In the genomic region with DNA sequence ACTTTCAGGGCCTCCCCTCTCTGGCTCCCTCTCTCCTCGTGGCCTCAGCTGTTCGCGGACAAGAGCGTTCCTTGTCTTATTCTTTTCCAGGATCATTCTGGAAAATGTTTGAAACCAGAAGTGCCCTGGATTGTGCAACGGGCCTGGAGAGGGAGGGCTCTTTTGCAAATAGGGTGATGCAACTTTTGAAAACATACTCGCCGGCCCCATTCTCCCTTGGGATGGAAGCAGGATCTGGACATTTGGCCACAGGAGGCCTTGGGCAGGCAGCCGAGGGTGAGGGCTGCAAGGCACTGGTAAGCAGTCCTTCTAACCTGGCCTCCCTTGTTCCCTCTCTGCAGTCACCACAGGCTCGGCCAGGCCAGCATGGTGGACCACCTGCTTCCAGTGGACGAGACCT, we compare ENCODE assay signal across 12 mouse cellular contexts. TPM values are rescaled to one million over a fixed set of nuclear protein-coding genes. Genes with fewer than 3 reads are reported as not detected.
DNase-seq lines count a peak whose midpoint lies in the region; ATAC-seq and TF ChIP-seq lines count a peak whose summit lies in the region.
"Had no signal": no experiment of that assay in that cellular context is flagged by ENCODE, and none has a peak within 500 bp of the region (broad histone marks: within the 10 kb centered on the region; RNA-seq: fewer than 3 reads in every experiment).

No protein-coding gene starts in this region.

- H3K4me1 ChIP-seq in kidney, adult 2 months (ENCODE audit: control insufficient read depth, insufficient read depth, low read length), result peaks cover 67% of the 10 kb centered on the region
- peaks cover 29% of the 10 kb centered on the region for H3K4me1 ChIP-seq in kidney, embryonic 15.5 days
- H3K4me1 ChIP-seq in heart, postnatal 0 days (ENCODE audit: control insufficient read depth, insufficient read depth), result peaks cover 65% of the 10 kb centered on the region
- peaks cover 44% of the 10 kb centered on the region; the same call in 1 of the 2 replicates for H3K4me1 ChIP-seq in lung, postnatal 0 days (ENCODE audit: insufficient read depth, low read depth, low read length)
- H3K4me1 ChIP-seq in midbrain, embryonic 11.5 days (ENCODE audit: control insufficient read depth, insufficient read depth, low read length), result peaks cover 14% of the 10 kb centered on the region

- no peak overlapping the region for H3K9ac ChIP-seq in kidney, embryonic 15.5 days
- H3K9ac ChIP-seq in heart, postnatal 0 days (replicated peaks; ENCODE audit: low read depth, low read length), result no peak overlapping the region
- H3K9ac ChIP-seq in lung, postnatal 0 days (replicated peaks; ENCODE audit: low read depth), result no peak overlapping the region
- H3K9ac ChIP-seq in midbrain, embryonic 11.5 days (ENCODE audit: low read length), result no peak overlapping the region
- H3K9ac ChIP-seq: forebrain, embryonic 13.5 days had no signal

- H3K9me3 ChIP-seq in kidney, embryonic 15.5 days (replicated peaks), result no peaks in the 10 kb centered on the region
- no peaks in the 10 kb centered on the region for H3K9me3 ChIP-seq in heart, postnatal 0 days (replicated peaks; ENCODE audit: control insufficient read depth, low read length)
- H3K9me3 ChIP-seq in lung, postnatal 0 days (ENCODE audit: low read length), result no peaks in the 10 kb centered on the region
- H3K9me3 ChIP-seq in midbrain, embryonic 11.5 days (ENCODE audit: control insufficient read depth, low read length), result no peaks in the 10 kb centered on the region
- H3K9me3 ChIP-seq: forebrain, embryonic 13.5 days had no signal

- no peak for TF ChIP-seq POLR2A in kidney, adult 2 months (IDR thresholded peaks at IDR 0.05; ENCODE audit: low read depth, low read length)

- DNase-seq in kidney, adult 2 months, result peak; percentile 72
- DNase-seq in adrenal gland, adult 2 months, result peak; percentile 86
- DNase-seq in heart, postnatal 0 days (ENCODE audit: low spot score), result peak; percentile 15
- DNase-seq in lung, postnatal 0 days (ENCODE audit: low spot score), result peak; percentile 93
- no peak for DNase-seq in midbrain, embryonic 11.5 days (ENCODE audit: low spot score, missing footprints)
- DNase-seq in frontal cortex, postnatal 10 days (ENCODE audit: low spot score in 2 of 2), result no peak
- DNase-seq: kidney, adult 11 months; thymus, postnatal 36 days had no signal

- no peak for TF ChIP-seq CTCF in kidney, adult 2 months (conservative IDR thresholded peaks at IDR 0.05; ENCODE audit: insufficient read depth, insufficient read length, low read depth, low read length)
- TF ChIP-seq CTCF in heart, postnatal 0 days (IDR thresholded peaks at IDR 0.05; ENCODE audit: low read depth), result no peak
- 0 out of 2 replicates have a peak, but pooled peaks have one; percentile 1 for TF ChIP-seq CTCF in lung, postnatal 0 days (IDR thresholded peaks at IDR 0.05)

- H3K27ac ChIP-seq in kidney, adult 2 months (ENCODE audit: insufficient read depth, low read depth, low read length), result peak overlapping the region; percentile 12; the same call in 1 of the 2 replicates
- no peak overlapping the region for H3K27ac ChIP-seq in kidney, embryonic 15.5 days
- no peak overlapping the region for H3K27ac ChIP-seq in heart, postnatal 0 days (ENCODE audit: low read depth)
- peak overlapping the region; percentile 98 for H3K27ac ChIP-seq in lung, postnatal 0 days (ENCODE audit: low read length)
- H3K27ac ChIP-seq in midbrain, embryonic 11.5 days (ENCODE audit: low read depth, low read length), result no peak overlapping the region
- H3K27ac ChIP-seq: forebrain, embryonic 13.5 days; macrophage had no signal

- no peaks in the 10 kb centered on the region for H3K27me3 ChIP-seq in kidney, adult 2 months (replicated peaks; ENCODE audit: control insufficient read depth, insufficient read depth, low read length)
- H3K27me3 ChIP-seq in kidney, embryonic 15.5 days, result peaks cover 21% of the 10 kb centered on the region
- H3K27me3 ChIP-seq in heart, postnatal 0 days (ENCODE audit: control insufficient read depth, insufficient read depth, low read length), result peaks cover 14% of the 10 kb centered on the region
- no peaks in the 10 kb centered on the region for H3K27me3 ChIP-seq in lung, postnatal 0 days (replicated peaks; ENCODE audit: insufficient read depth, low read length)
- H3K27me3 ChIP-seq in midbrain, embryonic 11.5 days (ENCODE audit: control insufficient read depth, insufficient read depth, low read length), result peaks cover 19% of the 10 kb centered on the region

- no peak for TF ChIP-seq EP300 in heart, postnatal 0 days (IDR thresholded peaks at IDR 0.05; ENCODE audit: low read depth)
- peak; percentile 86 for TF ChIP-seq EP300 in lung, postnatal 0 days (IDR thresholded peaks at IDR 0.05)

- peaks cover 1% of the 10 kb centered on the region; the same call in 1 of the 2 replicates for H3K36me3 ChIP-seq in kidney, adult 2 months (ENCODE audit: control insufficient read depth, insufficient read depth, low read length)
- peaks cover 4% of the 10 kb centered on the region; the same call in 1 of the 2 replicates for H3K36me3 ChIP-seq in kidney, embryonic 15.5 days
- H3K36me3 ChIP-seq in heart, postnatal 0 days (replicated peaks; ENCODE audit: control insufficient read depth, insufficient read depth, low read length), result peaks cover 28% of the 10 kb centered on the region
- 0 out of 2 replicates have a peak, but pooled peaks cover 4% of the 10 kb centered on the region for H3K36me3 ChIP-seq in lung, postnatal 0 days (ENCODE audit: insufficient read depth, low read length)
- no peaks in the 10 kb centered on the region for H3K36me3 ChIP-seq in midbrain, embryonic 11.5 days (ENCODE audit: control insufficient read depth, insufficient read depth, low read length)

- ATAC-seq in kidney, embryonic 15.5 days (replicated peaks; ENCODE audit: low FRiP score), result no peak
- no peak for ATAC-seq in heart, postnatal 0 days (ENCODE audit: insufficient read depth, low read depth)
- peak; percentile 8 for ATAC-seq in lung, postnatal 0 days
- no peak for ATAC-seq in granulocyte monocyte progenitor cell, adult 5-6 weeks (replicated peaks; ENCODE audit: poor library complexity, severe bottlenecking)
- ATAC-seq in midbrain, embryonic 11.5 days (ENCODE audit: low FRiP score), result no peak
- ATAC-seq: forebrain, embryonic 13.5 days had no signal

- H3K4me2 ChIP-seq in kidney, embryonic 15.5 days, result no peak overlapping the region
- no peak overlapping the region for H3K4me2 ChIP-seq in heart, postnatal 0 days (ENCODE audit: low read depth, low read length)
- H3K4me2 ChIP-seq in lung, postnatal 0 days (replicated peaks; ENCODE audit: low read depth, low read length), result peak overlapping the region; percentile 94; the same call in 1 of the 2 replicates
- H3K4me2 ChIP-seq in midbrain, embryonic 11.5 days, result no peak overlapping the region
- H3K4me2 ChIP-seq: forebrain, embryonic 13.5 days had no signal

- WGBS in kidney, adult 2 months, result 63% methylated on average over 10 of the region's 10 CpGs
- 84% methylated on average over 10 of the region's 10 CpGs for WGBS in kidney, embryonic 15.5 days
- 75% methylated on average over 10 of the region's 10 CpGs for WGBS in heart, postnatal 0 days
- 34% methylated on average over 10 of the region's 10 CpGs for WGBS in lung, postnatal 0 days
- 87% methylated on average over 10 of the region's 10 CpGs for WGBS in midbrain, embryonic 11.5 days

- no peak overlapping the region for H3K4me3 ChIP-seq in kidney, adult 2 months (ENCODE audit: insufficient read depth, low read depth, low read length)
- H3K4me3 ChIP-seq in kidney, embryonic 15.5 days (replicated peaks), result no peak overlapping the region
- no peak overlapping the region for H3K4me3 ChIP-seq in heart, postnatal 0 days (ENCODE audit: low read depth, low read length)
- no peak overlapping the region for H3K4me3 ChIP-seq in lung, postnatal 0 days (ENCODE audit: low read depth, low read length)
- no peak overlapping the region for H3K4me3 ChIP-seq in midbrain, embryonic 11.5 days (ENCODE audit: low read depth, low read length)
- H3K4me3 ChIP-seq: forebrain, embryonic 13.5 days had no signal

RNA-seq across cellular contexts. Expression of a gene that starts 3.7 kb away (rescaled TPM):
- polyA plus RNA-seq in kidney, adult 2 months (2012; rRNA removed), result 131 and 170 TPM in 2 replicates
- 11.7 and 12.6 TPM in 2 replicates for polyA plus RNA-seq in kidney, embryonic 15.5 days (2015; fragmentation: Nextera tagmentation; extraction: Ambion mirVana)
- total RNA-seq in adrenal gland, adult 2 months (2021), result 10 to 100 TPM; 32.6 to 43.7 TPM
- polyA plus RNA-seq in adrenal gland, adult 2 months (2012; rRNA removed), result 73.8 and 79.8 TPM in 2 replicates
- 56.9 and 74.5 TPM in 2 replicates for total RNA-seq in heart, postnatal 0 days (2014; rRNA removed; ENCODE audit: low replicate concordance)
- polyA plus RNA-seq in heart, postnatal 0 days (2015; fragmentation: Nextera tagmentation; extraction: Ambion mirVana), result 15.6 and 23.4 TPM in 2 replicates
- polyA plus RNA-seq in lung, postnatal 0 days (2015; fragmentation: Nextera tagmentation; extraction: Ambion mirVana), result 20.0 and 41.4 TPM in 2 replicates
- not detected in 2 replicates for total RNA-seq in granulocyte monocyte progenitor cell, adult 5-6 weeks (2014; fragmentation: Nextera tagmentation)
- not detected in 2 replicates for total RNA-seq in granulocyte monocyte progenitor cell, adult 5-6 weeks (2017)
- 3.5 and 4.2 TPM in 2 replicates for polyA plus RNA-seq in midbrain, embryonic 11.5 days (2014; fragmentation: Nextera tagmentation; extraction: Ambion mirVana)

RNA-seq across cellular contexts. Expression of a gene that starts 20.1 kb away (rescaled TPM):
- polyA plus RNA-seq in kidney, adult 2 months (2012; rRNA removed), result 253 and 260 TPM in 2 replicates
- 11.2 and 13.8 TPM in 2 replicates for polyA plus RNA-seq in kidney, embryonic 15.5 days (2015; fragmentation: Nextera tagmentation; extraction: Ambion mirVana)
- total RNA-seq in adrenal gland, adult 2 months (2021), result 100 to 1,000 TPM; 136 to 202 TPM
- polyA plus RNA-seq in adrenal gland, adult 2 months (2012; rRNA removed), result 83.4 and 111 TPM in 2 replicates
- 5.9 and 7.7 TPM in 2 replicates for total RNA-seq in heart, postnatal 0 days (2014; rRNA removed; ENCODE audit: low replicate concordance)
- 2.3 and 2.8 TPM in 2 replicates for polyA plus RNA-seq in heart, postnatal 0 days (2015; fragmentation: Nextera tagmentation; extraction: Ambion mirVana)
- 4.8 and 5.7 TPM in 2 replicates for polyA plus RNA-seq in lung, postnatal 0 days (2015; fragmentation: Nextera tagmentation; extraction: Ambion mirVana)
- total RNA-seq in granulocyte monocyte progenitor cell, adult 5-6 weeks (2014; fragmentation: Nextera tagmentation), result 4.0 and 9.5 TPM in 2 replicates
- total RNA-seq in granulocyte monocyte progenitor cell, adult 5-6 weeks (2017), result 2.6 and 2.8 TPM in 2 replicates
- polyA plus RNA-seq in midbrain, embryonic 11.5 days (2014; fragmentation: Nextera tagmentation; extraction: Ambion mirVana), result 3.7 and 4.1 TPM in 2 replicates

RNA-seq across cellular contexts. Expression of a gene that starts 37.5 kb away (rescaled TPM):
- polyA plus RNA-seq in kidney, adult 2 months (2012; rRNA removed), result 0.05 and 0.27 TPM in 2 replicates
- 0.30 and 0.58 TPM in 2 replicates for polyA plus RNA-seq in kidney, embryonic 15.5 days (2015; fragmentation: Nextera tagmentation; extraction: Ambion mirVana)
- 1 to 10 TPM in 1 of 2 experiments, under 1 TPM in 1; 0.76 to 1.4 TPM for total RNA-seq in adrenal gland, adult 2 months (2021)
- 0.03 and 0.33 TPM in 2 replicates for polyA plus RNA-seq in adrenal gland, adult 2 months (2012; rRNA removed)
- not detected in 2 replicates for total RNA-seq in heart, postnatal 0 days (2014; rRNA removed; ENCODE audit: low replicate concordance)
- 0.04 and 0.27 TPM in 2 replicates for polyA plus RNA-seq in heart, postnatal 0 days (2015; fragmentation: Nextera tagmentation; extraction: Ambion mirVana)
- 3.9 and 5.2 TPM in 2 replicates for polyA plus RNA-seq in lung, postnatal 0 days (2015; fragmentation: Nextera tagmentation; extraction: Ambion mirVana)
- not detected in 2 replicates for total RNA-seq in granulocyte monocyte progenitor cell, adult 5-6 weeks (2014; fragmentation: Nextera tagmentation)
- not detected in 2 replicates for total RNA-seq in granulocyte monocyte progenitor cell, adult 5-6 weeks (2017)
- 1.8 and 2.8 TPM in 2 replicates for polyA plus RNA-seq in midbrain, embryonic 11.5 days (2014; fragmentation: Nextera tagmentation; extraction: Ambion mirVana)
- polyA plus RNA-seq: macrophage had no signal

Comparison
In these comparisons a context has a peak if more than half of its experiments do, and no peak if none do; other contexts are left out.
1. H3K27ac ChIP-seq: peak in kidney, adult 2 months (single experiment) and lung, postnatal 0 days (single experiment); none in kidney, embryonic 15.5 days (single experiment), heart, postnatal 0 days (single experiment) and midbrain, embryonic 11.5 days (single experiment).
2. DNase-seq: peak in kidney, adult 2 months (single experiment), adrenal gland, adult 2 months (single experiment), heart, postnatal 0 days (single experiment) and lung, postnatal 0 days (single experiment); none in midbrain, embryonic 11.5 days (single experiment) and frontal cortex, postnatal 10 days (0 of 2).